Mouse (Mus musculus): ENCODE results near the gene Ttc23. TPM values are rescaled to one million over a fixed set of nuclear protein-coding genes. Genes with fewer than 3 reads are reported as not detected.

Ttc23 gene
- polyA plus RNA-seq, 1 experiment from 2014 or later: 33.5 TPM

DNA sequence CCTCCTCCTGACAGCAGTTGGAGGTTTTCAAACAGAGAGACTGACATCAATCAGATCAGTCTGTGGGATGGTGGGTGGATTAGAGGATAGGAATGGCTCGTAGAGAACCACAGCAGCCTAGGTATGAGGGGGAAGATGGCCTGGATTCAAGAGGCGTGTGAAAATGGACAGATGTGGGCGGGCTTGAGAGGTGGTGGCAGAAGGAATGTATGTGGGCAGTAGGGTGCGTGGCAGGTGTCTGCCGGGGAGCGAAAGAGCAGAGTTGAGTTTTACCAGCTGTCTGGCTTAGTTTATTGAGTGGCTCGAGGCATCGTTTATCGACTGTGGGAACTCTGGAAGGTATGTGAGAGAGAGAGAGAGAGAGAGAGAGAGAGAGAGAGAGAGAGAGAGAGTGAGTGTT lies 33.9 kb downstream of the Ttc23 start:
- no peak for TF ChIP-seq CTCF (IDR thresholded peaks at IDR 0.05; ENCODE audit: low read depth)
- DNase-seq (no peak), ATAC-seq (ENCODE audit: insufficient read depth) (no peak)
- no peak overlapping the region for H3K9ac ChIP-seq
- no peaks in the 10 kb centered on the region for H3K27me3 ChIP-seq (ENCODE audit: insufficient read depth, low read length)
- no peak overlapping the region for H3K4me3 ChIP-seq (ENCODE audit: low read depth, low read length)
- H3K4me1 ChIP-seq (ENCODE audit: insufficient read depth): no peaks in the 10 kb centered on the region
- no peaks in the 10 kb centered on the region for H3K9me3 ChIP-seq (ENCODE audit: low read depth, low read length)
- peaks cover 39% of the 10 kb centered on the region for H3K36me3 ChIP-seq (ENCODE audit: insufficient read depth)
- no peak overlapping the region for H3K4me2 ChIP-seq
- WGBS: 52% methylated on average over 9 of the region's 9 CpGs
- H3K27ac ChIP-seq (ENCODE audit: low read depth): no peak overlapping the region

DNA sequence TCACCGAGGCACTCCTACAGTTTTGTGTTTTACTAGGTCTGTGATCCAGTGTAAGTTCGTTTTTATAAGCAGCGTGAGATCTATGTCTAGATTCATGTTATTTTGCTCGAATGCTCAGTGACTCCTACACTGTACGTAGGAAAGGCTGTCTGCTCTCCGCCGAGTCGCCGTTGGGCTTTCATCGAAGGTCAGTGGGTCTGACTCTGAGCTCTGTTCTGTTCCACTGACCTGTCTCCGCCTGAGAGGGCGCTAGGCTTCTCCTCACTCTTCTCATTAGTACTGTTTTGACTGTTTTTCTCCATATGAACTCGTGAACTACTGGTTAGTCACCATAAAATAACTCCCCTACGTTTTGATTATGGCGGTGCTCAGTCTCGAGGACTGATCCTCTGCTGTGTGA lies 35.8 kb downstream of the Ttc23 start:
- WGBS: 83% methylated on average over 16 of the region's 16 CpGs
- DNase-seq (no peak), ATAC-seq (ENCODE audit: insufficient read depth) (no peak)
- no peaks in the 10 kb centered on the region for H3K27me3 ChIP-seq (ENCODE audit: insufficient read depth, low read length)
- H3K27ac ChIP-seq (ENCODE audit: low read depth): no peak overlapping the region
- no peak overlapping the region for H3K4me3 ChIP-seq (ENCODE audit: low read depth, low read length)
- H3K4me2 ChIP-seq: no peak overlapping the region
- H3K4me1 ChIP-seq (ENCODE audit: insufficient read depth): no peaks in the 10 kb centered on the region
- peaks cover 39% of the 10 kb centered on the region for H3K36me3 ChIP-seq (ENCODE audit: insufficient read depth)
- H3K9me3 ChIP-seq (ENCODE audit: low read depth, low read length): no peaks in the 10 kb centered on the region
- H3K9ac ChIP-seq: no peak overlapping the region
- TF ChIP-seq CTCF (IDR thresholded peaks at IDR 0.05; ENCODE audit: low read depth): no peak

DNA sequence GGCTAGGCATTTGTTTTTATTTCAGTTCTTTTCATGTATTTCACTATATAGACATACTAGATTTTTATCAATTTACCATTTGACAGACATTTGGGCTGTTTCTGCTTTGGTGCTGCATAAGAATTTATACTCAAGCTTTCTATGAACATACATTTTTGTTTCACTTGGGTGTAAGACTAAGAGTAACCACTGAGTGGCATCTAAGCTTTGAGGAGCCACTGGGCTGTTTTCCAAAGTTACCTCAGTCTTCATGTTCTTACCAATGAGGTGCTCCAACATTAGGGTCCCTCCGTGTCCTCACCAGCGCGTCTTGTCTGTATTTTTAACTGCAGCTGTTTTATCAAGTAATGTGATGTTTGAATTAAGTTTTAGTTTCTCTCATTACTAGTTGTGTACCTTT lies 39.3 kb downstream of the Ttc23 start:
- ATAC-seq (ENCODE audit: insufficient read depth): no peak
- WGBS: 86% methylated on average over 3 of the region's 3 CpGs

DNA sequence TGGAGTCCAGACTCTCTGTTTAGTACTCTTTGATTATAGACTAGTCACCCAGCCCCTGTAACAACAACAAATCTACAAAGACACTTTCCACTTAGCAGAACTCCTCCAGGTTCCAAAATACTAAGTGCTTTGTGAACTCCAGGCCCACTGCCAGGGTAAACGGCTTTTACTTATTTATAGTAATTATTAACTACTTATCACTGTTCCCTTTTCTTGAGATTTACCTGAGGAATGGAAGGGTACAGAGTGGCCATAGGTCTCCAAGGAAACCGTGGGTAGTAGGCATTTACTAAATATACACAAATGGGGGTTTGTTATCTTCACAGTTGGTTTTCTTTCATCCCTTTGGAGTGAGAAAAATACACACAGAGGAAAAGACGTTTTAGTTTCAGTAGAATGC lies 41.1 kb downstream of the Ttc23 start:
- peak overlapping the region; percentile 89 for H3K27ac ChIP-seq (ENCODE audit: low read depth)
- H3K36me3 ChIP-seq (ENCODE audit: insufficient read depth): peaks cover 15% of the 10 kb centered on the region; the same call in 1 of the 2 replicates
- 26% methylated on average over 3 of the region's 3 CpGs for WGBS

More for the DNA sequence above, 39.3 kb downstream of the Ttc23 start:
- Histone ChIP-seq H3K9ac (no peak overlapping the region), H3K9me3 (ENCODE audit: low read depth, low read length) (no peaks in the 10 kb centered on the region), H3K4me3 (ENCODE audit: low read depth, low read length) (no peak overlapping the region), H3K27ac (ENCODE audit: low read depth) (no peak overlapping the region), H3K36me3 (ENCODE audit: insufficient read depth) (peaks cover 17% of the 10 kb centered on the region; the same call in 1 of the 2 replicates), H3K27me3 (ENCODE audit: insufficient read depth, low read length) (no peaks in the 10 kb centered on the region), H3K4me1 (ENCODE audit: insufficient read depth) (0 out of 2 replicates have a peak, but pooled peaks cover 5% of the 10 kb centered on the region), H3K4me2 (no peak overlapping the region)
- peak; percentile 35 for TF ChIP-seq CTCF (IDR thresholded peaks at IDR 0.05; ENCODE audit: low read depth)
- DNase-seq: peak; percentile 30

DNA sequence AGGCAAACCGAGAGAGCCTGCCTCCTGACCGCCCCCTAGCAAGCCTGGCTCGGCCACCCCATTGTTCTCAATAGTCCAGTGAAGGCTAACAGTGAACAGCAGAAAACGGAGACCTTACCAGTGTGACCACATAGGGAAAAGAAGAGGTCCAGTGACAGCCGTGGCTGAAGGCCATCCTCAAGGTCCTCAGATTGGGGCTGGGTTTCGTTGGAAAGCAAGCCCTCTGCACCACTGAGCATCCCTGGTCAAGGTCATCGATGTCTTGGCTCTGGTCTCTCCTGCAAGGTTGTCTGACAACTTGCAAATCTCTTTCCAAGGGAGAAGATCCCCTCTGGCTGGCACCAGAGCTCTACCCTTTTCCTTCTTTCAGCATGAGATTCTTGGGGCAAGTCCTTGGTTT lies 42.6 kb downstream of the Ttc23 start:
- no peak overlapping the region for H3K4me3 ChIP-seq (ENCODE audit: low read depth, low read length)

More for the DNA sequence above, 41.1 kb downstream of the Ttc23 start:
- Histone ChIP-seq H3K4me3 (ENCODE audit: low read depth, low read length) (no peak overlapping the region), H3K4me1 (ENCODE audit: insufficient read depth) (0 out of 2 replicates have a peak, but pooled peaks cover 5% of the 10 kb centered on the region), H3K9me3 (ENCODE audit: low read depth, low read length) (no peaks in the 10 kb centered on the region), H3K27me3 (ENCODE audit: insufficient read depth, low read length) (no peaks in the 10 kb centered on the region), H3K9ac (no peak overlapping the region), H3K4me2 (no peak overlapping the region)
- peak; percentile 49; the same call in 1 of the 2 replicates for ATAC-seq (ENCODE audit: insufficient read depth)
- no peak for TF ChIP-seq CTCF (IDR thresholded peaks at IDR 0.05; ENCODE audit: low read depth)
- DNase-seq: peak; percentile 60

DNA sequence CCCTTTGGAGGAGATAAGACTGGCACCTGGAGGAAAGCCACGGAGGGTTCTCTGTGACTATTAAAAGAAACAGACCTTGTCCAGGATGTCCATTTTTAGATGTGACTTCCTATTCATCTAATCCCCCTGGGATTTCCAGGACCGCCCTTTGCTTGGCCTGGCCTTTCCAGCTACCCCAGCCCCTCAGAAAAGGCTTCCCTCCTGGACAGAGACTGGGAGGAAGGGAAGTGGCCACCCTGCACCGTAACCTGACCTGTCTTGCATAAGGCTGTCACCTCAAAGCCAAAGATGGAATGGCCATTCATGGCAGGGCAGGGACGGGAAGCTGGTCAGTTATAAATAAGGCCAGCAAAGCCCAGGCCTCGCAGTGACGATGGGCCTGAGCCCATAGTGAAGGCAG lies 43.8 kb downstream of the Ttc23 start:
- Histone ChIP-seq H3K27me3 (ENCODE audit: insufficient read depth, low read length) (no peaks in the 10 kb centered on the region), H3K36me3 (ENCODE audit: insufficient read depth) (no peaks in the 10 kb centered on the region), H3K9ac (no peak overlapping the region), H3K27ac (ENCODE audit: low read depth) (no peak overlapping the region), H3K9me3 (ENCODE audit: low read depth, low read length) (no peaks in the 10 kb centered on the region), H3K4me1 (ENCODE audit: insufficient read depth) (0 out of 2 replicates have a peak, but pooled peaks cover 5% of the 10 kb centered on the region), H3K4me3 (ENCODE audit: low read depth, low read length) (no peak overlapping the region), H3K4me2 (no peak overlapping the region)
- ATAC-seq (ENCODE audit: insufficient read depth) (no peak), DNase-seq (no peak)
- WGBS: 74% methylated on average over 6 of the region's 6 CpGs
- TF ChIP-seq CTCF (IDR thresholded peaks at IDR 0.05; ENCODE audit: low read depth): no peak

More for the DNA sequence above, 42.6 kb downstream of the Ttc23 start:
- no peak for DNase-seq
- TF ChIP-seq CTCF (IDR thresholded peaks at IDR 0.05; ENCODE audit: low read depth): no peak
- Histone ChIP-seq H3K4me2 (no peak overlapping the region), H3K27me3 (ENCODE audit: insufficient read depth, low read length) (no peaks in the 10 kb centered on the region), H3K27ac (ENCODE audit: low read depth) (peak overlapping the region; percentile 80), H3K9ac (no peak overlapping the region), H3K36me3 (ENCODE audit: insufficient read depth) (peaks cover 10% of the 10 kb centered on the region; the same call in 1 of the 2 replicates), H3K9me3 (ENCODE audit: low read depth, low read length) (no peaks in the 10 kb centered on the region), H3K4me1 (ENCODE audit: insufficient read depth) (0 out of 2 replicates have a peak, but pooled peaks cover 5% of the 10 kb centered on the region)
- WGBS: 74% methylated on average over 7 of the region's 7 CpGs
- ATAC-seq (ENCODE audit: insufficient read depth): no peak

DNA sequence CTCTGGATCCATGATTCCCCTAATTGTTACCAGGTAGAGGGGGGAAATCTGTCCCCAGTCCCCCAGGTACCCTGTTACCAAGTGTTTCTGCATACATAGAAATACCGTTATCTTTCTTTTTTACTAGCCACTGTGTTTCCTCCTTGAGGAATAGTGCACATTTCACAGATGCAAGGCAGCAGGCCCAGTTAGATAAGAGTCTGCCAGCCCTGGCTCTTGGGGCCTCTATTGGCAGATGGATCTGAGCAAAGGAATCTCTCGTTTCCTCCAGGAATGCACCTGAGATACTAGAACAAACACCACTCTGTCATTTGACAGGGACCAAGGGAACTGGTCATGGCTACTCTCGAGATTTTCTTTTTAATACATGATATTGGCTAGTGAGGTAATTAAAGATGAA lies 44.9 kb downstream of the Ttc23 start:
- 46% methylated on average over 3 of the region's 3 CpGs for WGBS
- H3K4me2 ChIP-seq: no peak overlapping the region
- no peak for TF ChIP-seq CTCF (IDR thresholded peaks at IDR 0.05; ENCODE audit: low read depth)
- no peak overlapping the region for H3K4me3 ChIP-seq (ENCODE audit: low read depth, low read length)
- H3K27me3 ChIP-seq (ENCODE audit: insufficient read depth, low read length): no peaks in the 10 kb centered on the region
- no peak overlapping the region for H3K9ac ChIP-seq
- DNase-seq (no peak), ATAC-seq (ENCODE audit: insufficient read depth) (no peak)
- no peaks in the 10 kb centered on the region for H3K9me3 ChIP-seq (ENCODE audit: low read depth, low read length)
- 0 out of 2 replicates have a peak, but pooled peaks cover 4% of the 10 kb centered on the region for H3K36me3 ChIP-seq (ENCODE audit: insufficient read depth)
- 0 out of 2 replicates have a peak, but pooled peaks cover 5% of the 10 kb centered on the region for H3K4me1 ChIP-seq (ENCODE audit: insufficient read depth)
- H3K27ac ChIP-seq (ENCODE audit: low read depth): no peak overlapping the region
